Comparison of ENCODE assay signal across 8 mouse cellular contexts in the genomic region with DNA sequence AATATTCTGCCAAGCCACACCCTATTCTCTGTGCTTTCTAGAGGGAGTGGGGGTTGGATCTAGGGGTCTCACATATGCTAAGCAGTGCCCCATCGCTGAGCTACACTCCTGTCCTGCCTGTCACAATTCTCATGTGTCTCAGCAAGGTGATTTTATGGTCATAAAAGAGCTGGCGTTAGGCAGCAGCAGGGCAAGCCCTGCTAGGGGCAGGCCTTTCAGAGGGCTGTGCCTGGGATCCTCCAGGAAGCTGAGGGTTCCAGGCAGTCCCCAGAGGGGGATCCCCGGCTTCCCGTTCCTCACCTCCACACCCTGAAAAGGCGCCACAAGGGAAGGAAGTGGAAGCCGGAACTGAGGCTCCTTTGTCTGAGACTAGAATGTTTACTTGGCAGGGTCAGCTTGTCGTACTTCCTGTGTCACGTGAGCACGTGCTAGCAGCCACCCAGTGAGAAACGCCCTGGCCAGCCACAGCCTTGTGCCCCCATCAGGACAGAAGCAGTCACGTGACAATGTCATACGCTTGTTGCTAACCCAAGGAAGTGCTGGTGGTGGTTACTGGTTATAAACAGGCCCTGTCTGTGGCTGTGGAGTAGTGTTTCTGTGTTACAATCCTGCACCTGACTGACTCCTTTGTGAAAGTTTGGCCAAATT.
A peak's percentile ranks its signal among the peaks of the same experiment; 100 is the strongest.
DNase-seq lines count a peak whose midpoint lies in the region; ATAC-seq lines count a peak whose summit lies in the region.

No protein-coding gene starts in this region.

- H3K9me3 ChIP-seq in forebrain, embryonic 16.5 days (ENCODE audit: control insufficient read depth, low read length), result no peaks in the 10 kb centered on the region
- peaks cover 10% of the 10 kb centered on the region; the same call in 1 of the 2 replicates for H3K9me3 ChIP-seq in hindbrain, embryonic 12.5 days (replicated peaks)
- H3K9me3 ChIP-seq in limb, embryonic 15.5 days, result no peaks in the 10 kb centered on the region
- no peaks in the 10 kb centered on the region for H3K9me3 ChIP-seq in midbrain, embryonic 15.5 days

- WGBS in forebrain, embryonic 16.5 days, result 25% methylated on average over 12 of the region's 12 CpGs
- WGBS in hindbrain, embryonic 12.5 days, result 19% methylated on average over 12 of the region's 12 CpGs
- WGBS in limb, embryonic 15.5 days, result 12% methylated on average over 12 of the region's 12 CpGs
- 30% methylated on average over 12 of the region's 12 CpGs for WGBS in midbrain, embryonic 15.5 days

- DNase-seq in 3T3-L1 (ENCODE audit: low read depth, low spot score), result peak; percentile 20
- DNase-seq in adrenal gland, adult 18-20 months (ENCODE audit: low spot score in 2 of 2), result peak; percentile 23 to 36
- DNase-seq in testis, postnatal 10 days (ENCODE audit: low spot score), result peak; percentile 49
- DNase-seq in layer of hippocampus, adult 18-20 months (ENCODE audit: low spot score in 2 of 2), result no peak

- peaks cover 36% of the 10 kb centered on the region for H3K27me3 ChIP-seq in forebrain, embryonic 16.5 days (replicated peaks; ENCODE audit: control insufficient read depth, insufficient read depth, low read length)
- H3K27me3 ChIP-seq in hindbrain, embryonic 12.5 days, result peaks cover 48% of the 10 kb centered on the region
- peaks cover 25% of the 10 kb centered on the region for H3K27me3 ChIP-seq in limb, embryonic 15.5 days
- H3K27me3 ChIP-seq in midbrain, embryonic 15.5 days (replicated peaks), result peaks cover 44% of the 10 kb centered on the region

- H3K4me1 ChIP-seq in forebrain, embryonic 16.5 days (replicated peaks; ENCODE audit: control insufficient read depth, insufficient read depth, low read length), result 0 out of 2 replicates have a peak, but pooled peaks cover 3% of the 10 kb centered on the region
- H3K4me1 ChIP-seq in hindbrain, embryonic 12.5 days, result peaks cover 6% of the 10 kb centered on the region; the same call in 1 of the 2 replicates
- H3K4me1 ChIP-seq in limb, embryonic 15.5 days, result peaks cover 7% of the 10 kb centered on the region; the same call in 1 of the 2 replicates
- H3K4me1 ChIP-seq in midbrain, embryonic 15.5 days, result peaks cover 4% of the 10 kb centered on the region; the same call in 1 of the 2 replicates

- H3K27ac ChIP-seq in forebrain, embryonic 16.5 days (ENCODE audit: low read length), result no peak overlapping the region
- peak overlapping the region; percentile 52; the same call in 1 of the 2 replicates for H3K27ac ChIP-seq in hindbrain, embryonic 12.5 days
- H3K27ac ChIP-seq in limb, embryonic 15.5 days, result no peak overlapping the region
- no peak overlapping the region for H3K27ac ChIP-seq in midbrain, embryonic 15.5 days

- ATAC-seq in forebrain, embryonic 16.5 days, result 0 out of 2 replicates have a peak, but pooled peaks have one; percentile 28
- peak; percentile 68 for ATAC-seq in hindbrain, embryonic 12.5 days (ENCODE audit: low FRiP score)
- ATAC-seq in limb, embryonic 15.5 days (ENCODE audit: insufficient number of reproducible peaks, low FRiP score, low TSS enrichment, low read depth), result peak; percentile 69; the same call in 1 of the 2 replicates
- ATAC-seq in midbrain, embryonic 15.5 days (replicated peaks), result peak; percentile 76

- H3K4me3 ChIP-seq in forebrain, embryonic 16.5 days (replicated peaks; ENCODE audit: low read length), result no peak overlapping the region
- peak overlapping the region; percentile 20 for H3K4me3 ChIP-seq in hindbrain, embryonic 12.5 days
- peak overlapping the region; percentile 23 for H3K4me3 ChIP-seq in limb, embryonic 15.5 days
- H3K4me3 ChIP-seq in midbrain, embryonic 15.5 days, result peak overlapping the region; percentile 12

- H3K36me3 ChIP-seq in forebrain, embryonic 16.5 days (ENCODE audit: control insufficient read depth, insufficient read depth), result no peaks in the 10 kb centered on the region
- H3K36me3 ChIP-seq in hindbrain, embryonic 12.5 days, result no peaks in the 10 kb centered on the region
- H3K36me3 ChIP-seq in limb, embryonic 15.5 days, result no peaks in the 10 kb centered on the region
- H3K36me3 ChIP-seq in midbrain, embryonic 15.5 days (replicated peaks), result no peaks in the 10 kb centered on the region

- H3K9ac ChIP-seq in forebrain, embryonic 16.5 days (replicated peaks; ENCODE audit: low read depth, low read length), result no peak overlapping the region; the same call in 1 of the 2 replicates
- peak overlapping the region; percentile 44 for H3K9ac ChIP-seq in hindbrain, embryonic 12.5 days
- no peak overlapping the region for H3K9ac ChIP-seq in limb, embryonic 15.5 days
- no peak overlapping the region for H3K9ac ChIP-seq in midbrain, embryonic 15.5 days

- H3K4me2 ChIP-seq in forebrain, embryonic 16.5 days (ENCODE audit: low read length), result peak overlapping the region; percentile 5
- peak overlapping the region; percentile 47 for H3K4me2 ChIP-seq in hindbrain, embryonic 12.5 days (replicated peaks)
- peak overlapping the region; percentile 40 for H3K4me2 ChIP-seq in limb, embryonic 15.5 days
- peak overlapping the region; percentile 39 for H3K4me2 ChIP-seq in midbrain, embryonic 15.5 days

Comparison
In these comparisons a context has a peak if more than half of its experiments do, and no peak if none do; other contexts are left out.
1. DNase-seq: peak in 3T3-L1 (single experiment), adrenal gland, adult 18-20 months (2 of 2) and testis, postnatal 10 days (single experiment); none in layer of hippocampus, adult 18-20 months (0 of 2).
2. Peak in every context shown above with its lines, with median percentiles within 50 percentile points of each other: ATAC-seq and H3K4me2 ChIP-seq.